Mouse (Mus musculus) thymus, adult 2 months (tissue): ENCODE measurements around the gene Olfr599.

Experiments
- CTCF ChIP-seq: fragments of 200-500 bp; IDR thresholded peaks from 2 replicates; pipeline ENCODE4 v1.5.1; 2012; ENCODE audit warnings: mild to moderate bottlenecking, control low read depth, low read length, moderate library complexity, borderline replicate concordance; ENCODE audit not compliant: control insufficient read depth, poor library complexity, insufficient read depth; ENCODE audit errors: extremely low read depth
- POLR2A ChIP-seq: fragments of 200-500 bp; IDR thresholded peaks from 2 replicates; pipeline ENCODE4 v1.6.1; 2012; ENCODE audit warnings: mild to moderate bottlenecking, low read length, control low read depth, moderate library complexity; ENCODE audit not compliant: control insufficient read depth, poor library complexity, insufficient read depth; ENCODE audit errors: extremely low read depth

DNA sequence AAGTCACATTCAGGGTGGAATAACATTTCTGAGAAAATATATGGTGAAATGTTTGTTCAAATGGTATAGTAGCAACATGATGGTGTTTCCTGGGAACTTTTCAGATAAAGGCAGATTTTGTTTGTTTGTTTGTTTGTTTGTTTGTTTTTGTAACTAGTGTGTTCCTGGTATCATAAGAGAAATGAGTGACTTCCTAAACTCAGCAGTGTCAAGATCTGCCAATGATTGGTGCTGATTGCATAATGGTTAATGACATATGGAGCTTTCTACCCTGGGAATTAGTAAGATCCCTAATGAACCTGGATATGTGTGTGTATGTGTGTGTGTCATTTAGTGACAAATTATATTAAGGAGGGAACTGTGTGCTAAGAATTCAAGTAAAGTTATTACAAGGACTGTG is 12.4 kb upstream of the Olfr599 start, which contains the start of gene Olfr598:
- TF ChIP-seq CTCF (no peak), POLR2A (no peak)
